Mouse (Mus musculus) spleen, embryonic (tissue): Measurements from ENCODE around the gene Tas2r131.
"Not testable (repeated sequence)": the region's sequence is repeated elsewhere in the genome, so short reads cannot be mapped to it uniquely, and the experiment has no call there.

Experiments
- CTCF ChIA-PET: fragments of 350-600 bp; sonication (Branson Sonifier 250); formaldehyde crosslinking; loops from one replicate; lab custom pipeline; 2022; lab: Charles Lee

The Tas2r131 gene

DNA sequence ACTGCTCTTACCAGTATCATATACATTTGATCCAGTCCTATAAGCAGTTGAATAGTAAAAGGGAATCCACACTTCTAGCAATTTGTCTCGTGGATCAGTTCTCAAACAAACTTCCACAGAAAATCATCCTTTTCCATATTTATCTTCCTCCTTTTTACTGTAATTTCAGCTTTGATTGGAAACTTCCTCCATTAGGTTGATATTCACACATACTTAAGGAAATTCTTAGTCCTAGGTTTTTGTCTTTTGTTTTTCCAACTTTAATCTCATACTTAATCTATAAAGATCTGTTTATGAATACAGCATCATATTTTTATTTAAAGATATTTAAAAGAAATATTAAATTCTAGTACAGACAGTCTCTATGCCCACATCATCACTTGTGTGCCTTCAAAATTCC is at the start of gene Tas2r131:
Gene Tas2r131, minus strand, starts transcription at position 101 of the 400 bp plus-strand sequence.
- CTCF ChIA-PET = no interaction called here

- CTCF ChIA-PET = no interaction called here
These were observed 23.1 kb upstream of the Tas2r131 start, which contains the start of gene Tas2r109 for GRCm38 (mm10) chr6:132980865-132981264. TSS of gene Tas2r109 (minus strand) at chr6:132980965.

- CTCF ChIA-PET = no interaction called here
These were observed 6.9 kb downstream of the Tas2r131 start, which contains the start of gene Tas2r129 for GRCm38 (mm10) chr6:132950802-132951201. TSS of gene Tas2r129 (plus strand) at chr6:132951102.

- CTCF ChIA-PET = not testable (repeated sequence)
These were observed 16.3 kb downstream of the Tas2r131 start for GRCm38 (mm10) chr6:132941376-132941775.

- CTCF ChIA-PET = no interaction called here
These were observed 48.4 kb downstream of the Tas2r131 start, which contains the start of gene Tas2r125 for GRCm38 (mm10) chr6:132909351-132909750. TSS of gene Tas2r125 (plus strand) at chr6:132909651.
